Mouse (Mus musculus) c-Kit-positive CD71-positive TER-119-positive erythroid progenitor cells, embryonic 14.5 days (primary cell): ENCODE data around the gene Prss23.

Source experiments
- DNase-seq: peaks from one replicate; pipeline ENCODE4 v3.0.0-alpha.2; 2013; ENCODE audit warnings: low spot score

Gene Prss23

GRCm38 (mm10) chr7:89526731-89527429 is at the start of gene Prss23:
Gene Prss23, minus strand, starts transcription at chr7:89527187.
- no peak for DNase-seq

DNA sequence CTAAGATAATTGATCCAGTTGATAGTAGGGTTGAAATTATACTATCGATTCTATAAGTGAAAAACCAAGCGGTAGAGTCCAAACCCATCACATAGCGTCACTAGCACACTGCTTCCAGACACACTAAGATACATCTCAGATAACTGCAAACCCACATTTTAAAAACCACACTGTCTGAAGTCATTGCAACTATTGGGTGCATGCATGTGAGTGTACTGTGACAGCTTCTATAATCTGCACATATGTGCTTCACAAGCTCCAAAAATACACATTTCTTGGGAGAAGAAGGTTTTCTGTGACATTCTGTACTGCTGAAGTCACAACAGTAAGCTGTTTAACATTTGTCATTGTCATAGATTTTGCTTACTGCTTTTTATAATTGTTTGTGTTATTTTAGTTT is 49.1 kb upstream of the Prss23 start:
- DNase-seq = no peak

- DNase-seq = no peak
Observed at GRCm38 (mm10) chr7:89564569-89564968, 37.6 kb upstream of the Prss23 start.

GRCm38 (mm10) chr7:89563501-89563900 is 36.5 kb upstream of the Prss23 start:
- no peak for DNase-seq

- no peak for DNase-seq
Observed at GRCm38 (mm10) chr7:89562140-89562539, 35.2 kb upstream of the Prss23 start.

DNA sequence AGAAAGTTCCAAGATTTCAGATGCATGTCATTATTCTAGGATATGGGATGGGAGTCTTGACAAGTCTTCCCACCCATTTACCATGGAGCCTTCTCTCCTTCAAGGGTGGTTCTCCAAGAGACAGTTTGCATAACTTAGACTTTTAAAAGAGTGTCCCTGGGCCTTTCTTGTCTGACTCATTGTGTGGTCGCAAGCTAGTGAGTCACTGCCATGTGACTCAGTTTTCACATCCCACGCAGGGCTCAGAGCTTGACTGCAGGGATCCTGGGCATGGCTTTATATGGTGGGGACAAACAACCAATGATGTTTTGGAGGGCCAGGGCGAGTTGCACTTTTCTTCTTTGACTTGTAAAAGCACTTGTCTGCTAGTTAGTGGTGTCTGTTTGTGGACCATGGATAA is 34.0 kb upstream of the Prss23 start:
- DNase-seq = no peak

DNA sequence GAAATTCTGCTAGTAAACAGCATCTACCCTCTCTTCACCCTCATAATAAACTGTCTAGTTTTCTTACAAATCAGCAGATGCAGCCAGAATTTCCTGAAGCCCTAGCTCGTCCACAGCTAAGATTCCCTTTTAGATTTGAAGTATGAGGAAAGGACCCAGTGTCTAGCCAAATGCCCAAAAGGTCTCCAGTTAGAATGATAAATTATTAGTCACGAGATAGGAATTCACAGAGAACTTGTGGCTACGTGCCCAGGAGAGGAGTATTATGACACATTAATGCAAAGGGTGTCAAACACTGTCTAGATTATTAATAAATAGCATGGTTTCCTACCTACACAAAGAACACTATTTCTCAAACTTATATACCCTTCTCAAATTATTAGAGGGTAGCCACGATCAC is 32.6 kb upstream of the Prss23 start:
- DNase-seq = no peak

GRCm38 (mm10) chr7:89559105-89559504 is 32.1 kb upstream of the Prss23 start:
- DNase-seq = no peak

- no peak for DNase-seq
Observed at GRCm38 (mm10) chr7:89558446-89559039, 31.6 kb upstream of the Prss23 start.

DNA sequence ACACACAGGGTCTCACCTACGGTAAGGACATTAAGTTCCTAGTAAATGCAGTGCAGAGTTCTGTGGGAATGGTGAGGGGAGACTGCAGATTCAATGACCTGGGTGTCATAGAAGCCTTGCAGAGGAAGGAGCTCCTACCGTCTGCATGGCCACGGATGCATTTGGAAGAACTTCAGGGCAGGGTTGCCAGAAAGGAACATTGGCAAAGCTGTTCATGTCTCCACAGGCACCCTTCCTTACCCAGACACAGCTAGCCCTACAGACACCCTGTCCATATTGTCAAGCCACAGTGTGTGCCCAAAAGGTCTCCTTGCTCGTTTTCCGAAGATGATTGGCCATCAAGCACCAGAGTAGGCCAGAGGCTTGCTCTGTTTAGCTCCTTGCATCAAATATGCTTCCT is 30.1 kb upstream of the Prss23 start:
- no peak for DNase-seq

DNA sequence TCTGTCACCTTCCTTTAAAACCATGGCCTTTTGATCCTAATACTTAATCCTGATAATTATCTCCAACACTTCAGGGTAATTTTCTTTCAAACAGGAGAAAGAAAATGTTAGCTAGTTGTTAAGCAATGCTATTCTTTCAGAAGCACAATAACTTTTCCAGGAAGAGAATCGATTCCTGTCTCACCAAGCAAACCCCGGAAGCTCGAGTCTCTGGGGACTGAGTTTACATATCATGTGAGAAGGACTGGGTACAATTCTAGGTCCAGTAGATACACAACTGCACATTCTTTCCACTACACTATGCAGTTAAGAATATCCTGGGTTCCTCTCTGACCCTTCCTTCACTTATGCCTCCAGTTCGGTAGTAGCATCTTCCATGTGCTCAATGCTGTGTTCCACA is 29.7 kb upstream of the Prss23 start:
- DNase-seq = no peak

- DNase-seq = no peak
Observed at GRCm38 (mm10) chr7:89555170-89555569, 28.2 kb upstream of the Prss23 start.

GRCm38 (mm10) chr7:89554068-89554467 is 27.1 kb upstream of the Prss23 start:
- DNase-seq = no peak

- DNase-seq = no peak
Observed at GRCm38 (mm10) chr7:89540976-89541375, 14.0 kb upstream of the Prss23 start.

GRCm38 (mm10) chr7:89539391-89539790 is 12.4 kb upstream of the Prss23 start:
- DNase-seq = no peak

GRCm38 (mm10) chr7:89527430-89527856 is 456 bp upstream of the Prss23 start:
- DNase-seq = no peak

GRCm38 (mm10) chr7:89523816-89524215 is 3.2 kb downstream of the Prss23 start:
- DNase-seq = no peak

DNA sequence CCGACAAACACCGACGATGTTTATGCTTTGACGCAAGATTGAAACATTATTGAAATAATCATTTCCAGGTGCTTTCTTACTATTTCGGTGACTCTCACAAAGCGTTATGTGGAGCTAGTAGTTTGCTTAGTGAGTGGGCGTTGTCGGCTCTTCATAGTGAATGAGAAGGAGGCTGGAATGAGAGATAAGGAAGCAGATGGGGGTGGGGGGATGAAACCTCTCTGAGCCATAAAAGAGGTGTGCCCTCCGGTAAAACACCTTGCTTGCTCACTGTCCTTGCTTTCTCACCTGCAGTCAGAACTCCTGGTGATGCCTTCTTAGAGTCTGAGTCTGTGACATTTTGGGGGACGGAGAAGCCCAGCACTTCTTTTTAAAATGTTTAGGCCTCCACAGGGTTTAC is 4.8 kb downstream of the Prss23 start:
- no peak for DNase-seq

DNA sequence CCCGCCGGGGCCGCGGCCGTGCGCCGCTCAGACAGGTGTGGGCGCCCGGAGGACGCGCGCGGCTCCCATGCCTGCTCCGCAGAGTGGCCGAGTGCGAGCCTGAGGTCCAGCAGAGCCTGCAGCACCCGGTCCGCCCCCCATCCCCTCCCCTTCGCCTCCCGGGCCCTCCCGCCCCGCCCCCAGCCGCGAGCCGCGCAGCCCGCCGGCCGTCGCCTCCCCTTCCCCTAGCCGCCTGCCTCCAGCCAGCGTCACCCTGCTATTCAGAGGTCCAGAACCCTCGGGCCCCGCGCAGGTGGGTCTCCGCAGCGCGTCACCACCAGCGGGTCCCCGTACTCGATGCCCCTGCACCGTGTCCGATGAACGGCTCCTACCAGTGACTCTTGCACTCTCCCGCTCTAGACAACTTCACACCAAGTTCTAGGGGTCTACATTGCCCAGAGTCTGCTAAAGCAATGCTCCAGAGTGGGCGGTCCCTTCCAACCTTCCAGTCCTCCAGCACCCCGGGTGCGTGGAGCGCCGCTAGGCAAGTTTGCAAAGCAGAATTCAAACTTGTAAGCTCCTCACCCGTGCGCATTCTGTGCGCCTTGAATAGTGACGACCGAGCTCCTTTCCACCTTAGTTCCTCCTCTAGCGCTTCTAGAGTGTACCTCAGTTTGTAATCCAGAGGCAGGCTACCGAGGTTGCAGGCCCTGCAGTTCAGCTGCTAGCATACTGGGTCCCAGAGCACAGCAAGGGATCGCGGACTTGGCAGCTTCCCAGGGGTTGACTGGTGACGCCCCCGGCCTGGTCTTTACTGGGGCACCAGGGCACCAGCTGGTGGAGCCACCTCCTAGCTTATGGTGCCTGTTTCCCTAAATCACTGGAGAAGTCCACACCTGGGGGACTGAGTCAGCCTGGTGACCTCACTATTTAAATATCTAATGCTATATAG is 9.3 kb downstream of the Prss23 start:
- DNase-seq = no peak

GRCm38 (mm10) chr7:89516551-89517459 is 10.2 kb downstream of the Prss23 start:
- DNase-seq = no peak

DNA sequence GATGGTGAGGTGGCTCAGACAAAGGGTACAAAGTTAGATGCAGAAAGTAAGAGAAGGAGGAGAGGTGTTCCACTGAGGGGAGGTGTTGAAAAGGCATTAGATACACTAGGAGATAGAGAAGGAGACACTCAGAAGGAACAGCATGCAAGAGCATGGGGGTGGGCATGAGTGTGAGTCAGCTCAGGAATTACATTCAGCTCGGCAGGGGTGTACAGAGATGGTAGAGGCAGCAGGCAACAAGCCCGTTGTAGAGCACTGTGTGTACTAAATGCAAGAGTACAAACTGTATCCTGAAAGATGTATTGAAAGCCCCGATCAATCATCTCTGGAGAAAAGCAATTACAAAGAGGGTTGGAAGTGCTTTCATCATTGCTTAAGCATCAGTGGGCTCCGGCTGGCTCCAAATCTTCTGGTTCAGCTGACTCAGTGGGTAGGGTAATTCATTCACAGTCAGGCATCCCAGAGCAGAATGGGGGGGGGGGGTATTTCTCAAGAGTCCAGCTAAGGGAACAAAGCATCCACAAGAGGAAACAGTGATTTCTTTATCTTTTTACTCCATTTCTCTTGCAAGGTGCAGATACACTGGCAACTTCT is 15.0 kb downstream of the Prss23 start:
- DNase-seq = no peak
